Mouse (Mus musculus): ENCODE measurements at regions not wholly inside any gene's neighbourhood (a gene's known extent, or its start where the extent isn't known, plus 50 kb on each side); places are given as distances from the start of the nearest gene placed in this dataset.

- TF ChIP-seq CTCF (IDR thresholded peaks at IDR 0.05; ENCODE audit: insufficient read depth, low read depth, low read length) (no peak), POLR2A (IDR thresholded peaks at IDR 0.05; ENCODE audit: insufficient read depth, low read depth, low read length) (no peak)
Observed at GRCm38 (mm10) chr11:45577469-45578154, 274.2 kb upstream of the Clint1 start.
